Mouse (Mus musculus) intestine, postnatal 0 days (tissue): ENCODE results near the gene Eri3. TPM values are rescaled to one million over a fixed set of nuclear protein-coding genes. Genes with fewer than 3 reads are reported as not detected.
A peak's percentile ranks its signal among the peaks of the same experiment; 100 is the strongest.

Source experiments
- ATAC-seq: fragments of 200-750 bp; cut with Nextera tagmentation; 2 replicates; pipeline ENCODE4 v1.8.0; 2017; ENCODE audit warnings: mild to moderate bottlenecking, moderate TSS enrichment, moderate library complexity
- H3K27ac ChIP-seq: fragments of 300-500 bp; sonication (generic); 2 replicates; pipeline ENCODE4 v1.5.1; 2014; ENCODE audit warnings: mild to moderate bottlenecking, low read depth, low read length, moderate library complexity
- H3K27me3 ChIP-seq: fragments of 300-500 bp; sonication (generic); replicated peaks from 2 replicates; pipeline ENCODE4 v1.6.1; 2014; ENCODE audit warnings: low read length, mixed read lengths; ENCODE audit not compliant: control insufficient read depth, insufficient read depth
- H3K36me3 ChIP-seq: fragments of 300-500 bp; sonication (generic); 2 replicates; pipeline ENCODE4 v1.6.1; 2014; ENCODE audit warnings: mild to moderate bottlenecking, moderate library complexity; ENCODE audit not compliant: control insufficient read depth, insufficient read depth
- H3K4me1 ChIP-seq: fragments of 300-500 bp; sonication (generic); replicated peaks from 2 replicates; pipeline ENCODE4 v1.6.1; 2014; ENCODE audit warnings: antibody characterized with exemption, low read length, mixed read lengths; ENCODE audit not compliant: control insufficient read depth, insufficient read depth
- H3K4me2 ChIP-seq: fragments of 300-500 bp; sonication (generic); replicated peaks from 2 replicates; pipeline ENCODE4 v1.6.1; 2014; ENCODE audit warnings: low read depth, mild to moderate bottlenecking, moderate library complexity
- H3K4me3 ChIP-seq: fragments of 300-500 bp; sonication (generic); 2 replicates; pipeline ENCODE4 v1.5.1; 2014; ENCODE audit warnings: low read depth, low read length
- H3K9ac ChIP-seq: fragments of 300-500 bp; sonication (generic); 2 replicates; pipeline ENCODE4 v1.6.1; 2014; ENCODE audit warnings: mild to moderate bottlenecking, low read depth, low read length
- H3K9me3 ChIP-seq: fragments of 300-500 bp; sonication (generic); 2 replicates; pipeline ENCODE4 v1.6.1; 2016; ENCODE audit warnings: mixed run types; ENCODE audit not compliant: control insufficient read depth
- CTCF ChIP-seq: sonication (generic); IDR thresholded peaks from 2 replicates; pipeline ENCODE4 v1.5.1; 2016; ENCODE audit warnings: low read depth, mild to moderate bottlenecking, control low read depth, antibody characterized with exemption, moderate library complexity
- WGBS: fragments of 180-500 bp; shearing (Covaris S2); extraction: QIAGEN DNeasy Blood & Tissue Kit; methylation state at CpG from one replicate; pipeline ENCODE4 v1.1.7; 2014; 5-methylcytosine and 5-hydroxymethylcytosine counted together
- polyA plus RNA-seq: library from polyadenylated mRNA; unstranded; fragments of >200 nt; fragmentation: Nextera tagmentation; extraction: Ambion mirVana; gene quantifications from 2 replicates; pipeline ENCODE4 v1.2.1, GENCODE M21; 2015

Gene Eri3
- polyA plus RNA-seq, 1 experiment from 2014 or later = 46.3 TPM

- Histone ChIP-seq H3K36me3 (peaks cover 30% of the 10 kb centered on the region; the same call in 1 of the 2 replicates), H3K4me2 (no peak overlapping the region), H3K4me3 (no peak overlapping the region), H3K9me3 (no peaks in the 10 kb centered on the region), H3K9ac (no peak overlapping the region), H3K4me1 (no peaks in the 10 kb centered on the region), H3K27ac (no peak overlapping the region), H3K27me3 (no peaks in the 10 kb centered on the region)
- ATAC-seq = no peak
- TF ChIP-seq CTCF = no peak
- 62% methylated on average over 9 of the region's 9 CpGs for WGBS
Measured at GRCm38 (mm10) chr4:117563967-117564366, 13.8 kb downstream of the Eri3 start.

GRCm38 (mm10) chr4:117568846-117569245 lies 18.7 kb downstream of the Eri3 start:
- Histone ChIP-seq H3K27ac (no peak overlapping the region), H3K27me3 (no peaks in the 10 kb centered on the region), H3K9ac (no peak overlapping the region), H3K9me3 (no peaks in the 10 kb centered on the region), H3K4me3 (no peak overlapping the region), H3K36me3 (peaks cover 35% of the 10 kb centered on the region), H3K4me1 (no peaks in the 10 kb centered on the region), H3K4me2 (no peak overlapping the region)
- WGBS = 83% methylated on average over 2 of the region's 2 CpGs
- TF ChIP-seq CTCF = no peak
- no peak for ATAC-seq

DNA sequence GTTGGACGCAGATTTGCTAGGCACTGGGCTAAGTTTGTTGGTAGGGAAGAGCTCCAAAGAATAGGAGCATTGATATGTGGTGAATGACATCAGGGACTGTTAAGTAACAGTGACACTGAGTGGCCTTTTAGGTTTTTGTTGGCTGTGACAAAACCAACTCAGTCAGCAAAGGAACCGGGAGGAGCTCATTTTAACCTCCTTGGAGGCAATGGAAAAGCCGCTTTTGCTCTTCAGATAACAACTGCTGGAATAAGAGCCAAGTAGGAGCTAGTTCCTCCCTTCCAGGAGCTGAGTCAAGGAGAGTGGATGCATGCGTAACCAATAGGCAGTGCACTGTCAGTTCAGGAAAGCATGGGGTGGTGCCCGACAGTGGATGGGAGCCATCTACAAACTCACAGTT lies 20.8 kb downstream of the Eri3 start:
- H3K36me3 ChIP-seq = peaks cover 21% of the 10 kb centered on the region
- H3K27me3 ChIP-seq = no peaks in the 10 kb centered on the region
- no peak for TF ChIP-seq CTCF
- H3K9ac ChIP-seq = no peak overlapping the region
- ATAC-seq = no peak
- H3K4me1 ChIP-seq = no peaks in the 10 kb centered on the region
- H3K4me3 ChIP-seq = no peak overlapping the region
- H3K4me2 ChIP-seq = no peak overlapping the region
- H3K27ac ChIP-seq = no peak overlapping the region
- no peaks in the 10 kb centered on the region for H3K9me3 ChIP-seq
- WGBS = 93% methylated on average over 5 of the region's 5 CpGs

DNA sequence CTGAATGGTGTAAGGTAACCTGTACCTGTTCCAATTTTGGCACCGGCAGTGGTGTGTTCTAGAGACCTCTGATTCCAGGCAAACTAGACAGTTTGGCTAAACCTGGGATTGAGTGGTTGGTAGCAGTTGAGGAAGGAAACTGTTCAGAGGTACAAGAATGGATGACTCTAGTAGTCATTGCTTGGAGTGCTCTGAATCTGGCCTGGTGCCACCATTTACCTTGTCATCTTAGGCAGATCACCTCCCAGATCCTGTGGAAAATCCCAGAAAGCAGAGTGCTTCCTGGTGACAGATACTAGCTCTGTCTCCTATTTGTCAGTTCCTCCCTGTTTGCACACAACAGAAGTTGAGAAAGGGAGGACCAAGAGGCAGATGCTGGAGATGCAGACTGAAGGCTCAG lies 27.4 kb downstream of the Eri3 start:
- Histone ChIP-seq H3K4me3 (no peak overlapping the region), H3K27ac (no peak overlapping the region), H3K27me3 (no peaks in the 10 kb centered on the region), H3K9ac (no peak overlapping the region), H3K9me3 (no peaks in the 10 kb centered on the region), H3K36me3 (peaks cover 16% of the 10 kb centered on the region), H3K4me1 (no peaks in the 10 kb centered on the region), H3K4me2 (no peak overlapping the region)
- no peak for ATAC-seq
- no peak for TF ChIP-seq CTCF
- WGBS = 84% methylated on average over 1 of the region's 1 CpGs

GRCm38 (mm10) chr4:117581626-117582025 lies 31.5 kb downstream of the Eri3 start:
- no peak for ATAC-seq
- no peak overlapping the region for H3K27ac ChIP-seq
- H3K9me3 ChIP-seq = no peaks in the 10 kb centered on the region
- H3K4me1 ChIP-seq = no peaks in the 10 kb centered on the region
- H3K9ac ChIP-seq = no peak overlapping the region
- 81% methylated on average over 9 of the region's 9 CpGs for WGBS
- peaks cover 36% of the 10 kb centered on the region for H3K36me3 ChIP-seq
- no peak overlapping the region for H3K4me3 ChIP-seq
- TF ChIP-seq CTCF = no peak
- no peaks in the 10 kb centered on the region for H3K27me3 ChIP-seq
- H3K4me2 ChIP-seq = no peak overlapping the region

- H3K27ac ChIP-seq = no peak overlapping the region
- no peaks in the 10 kb centered on the region for H3K4me1 ChIP-seq
- no peaks in the 10 kb centered on the region for H3K27me3 ChIP-seq
- no peaks in the 10 kb centered on the region for H3K9me3 ChIP-seq
- H3K9ac ChIP-seq = no peak overlapping the region
- H3K4me3 ChIP-seq = no peak overlapping the region
- 58% methylated on average over 2 of the region's 2 CpGs for WGBS
- peaks cover 56% of the 10 kb centered on the region for H3K36me3 ChIP-seq
- no peak for TF ChIP-seq CTCF
- no peak overlapping the region for H3K4me2 ChIP-seq
- ATAC-seq = no peak
Measured at GRCm38 (mm10) chr4:117585995-117586394, 35.8 kb downstream of the Eri3 start.

GRCm38 (mm10) chr4:117587447-117587846 lies 37.3 kb downstream of the Eri3 start:
- H3K4me1 ChIP-seq = no peaks in the 10 kb centered on the region
- ATAC-seq = no peak
- H3K27ac ChIP-seq = no peak overlapping the region
- 42% methylated on average over 4 of the region's 4 CpGs for WGBS
- H3K27me3 ChIP-seq = no peaks in the 10 kb centered on the region
- H3K4me3 ChIP-seq = no peak overlapping the region
- H3K4me2 ChIP-seq = no peak overlapping the region
- no peaks in the 10 kb centered on the region for H3K9me3 ChIP-seq
- TF ChIP-seq CTCF = peak; percentile 61
- no peak overlapping the region for H3K9ac ChIP-seq
- H3K36me3 ChIP-seq = peaks cover 65% of the 10 kb centered on the region
